ENCODE assay signal across 18 mouse cellular contexts in genomic region chr1:54838486-54838805, GRCm38 (mm10).
DNase-seq lines count a peak whose midpoint lies in the region; ATAC-seq and TF ChIP-seq lines count a peak whose summit lies in the region.
"Had no signal": no experiment of that assay in that cellular context is flagged by ENCODE, and none has a peak within 500 bp of the region (broad histone marks: within the 10 kb centered on the region; RNA-seq: fewer than 3 reads in every experiment).

No protein-coding gene starts in this region.

- intact Hi-C loops in heart, postnatal 25 days (cut with DNase I): no loop called here

- 65% methylated on average over 6 of the region's 6 CpGs for WGBS in kidney, embryonic 16.5 days
- 47% methylated on average over 6 of the region's 6 CpGs for WGBS in bone marrow, adult 2 months

- TF ChIP-seq CTCF in bone marrow, adult 2 months (IDR thresholded peaks at IDR 0.05; ENCODE audit: control insufficient read depth, insufficient read depth, low read length): no peak

- H3K27me3 ChIP-seq in kidney, embryonic 16.5 days (ENCODE audit: insufficient read depth, low read length): 0 out of 2 replicates have a peak, but pooled peaks cover 2% of the 10 kb centered on the region
- H3K27me3 ChIP-seq: embryonic facial prominence, embryonic 12.5 days; neural tube, embryonic 12.5 days had no signal

- no peaks in the 10 kb centered on the region for H3K9me3 ChIP-seq in kidney, embryonic 16.5 days (ENCODE audit: low read length)
- H3K9me3 ChIP-seq: embryonic facial prominence, embryonic 12.5 days; forebrain, embryonic 10.5 days; hindbrain, embryonic 10.5 days; limb, embryonic 10.5 days; megakaryocyte, embryonic 14.5 days; neural tube, embryonic 12.5 days had no signal

- H3K9ac ChIP-seq in kidney, embryonic 16.5 days (replicated peaks; ENCODE audit: low read length): no peak overlapping the region
- H3K9ac ChIP-seq: embryonic facial prominence, embryonic 12.5 days; liver, embryonic 14.5 days; neural tube, embryonic 12.5 days had no signal

- peaks cover 3% of the 10 kb centered on the region; the same call in 1 of the 2 replicates for H3K4me1 ChIP-seq in kidney, embryonic 16.5 days (ENCODE audit: insufficient read depth, low read length)
- H3K4me1 ChIP-seq in bone marrow, adult 2 months (ENCODE audit: control insufficient read depth, insufficient read depth, low read length): peaks cover 7% of the 10 kb centered on the region
- H3K4me1 ChIP-seq: neural tube, embryonic 12.5 days had no signal

- H3K4me2 ChIP-seq in kidney, embryonic 16.5 days (replicated peaks; ENCODE audit: low read depth, low read length): no peak overlapping the region
- H3K4me2 ChIP-seq: embryonic facial prominence, embryonic 12.5 days; heart, embryonic 11.5 days; neural tube, embryonic 12.5 days had no signal

- H3K27ac ChIP-seq in kidney, embryonic 16.5 days (ENCODE audit: low read length): no peak overlapping the region
- 0 out of 2 replicates have a peak overlapping the region, but pooled peaks have one; percentile 16 for H3K27ac ChIP-seq in bone marrow, adult 2 months (ENCODE audit: control insufficient read depth, insufficient read depth, low read depth, low read length, poor library complexity)
- H3K27ac ChIP-seq: forebrain, embryonic 10.5 days; hindbrain, embryonic 10.5 days; kidney, postnatal 0 days; left cerebral cortex, adult 2 months; limb, embryonic 10.5 days; liver, embryonic 14.5 days; neural tube, embryonic 12.5 days had no signal

- DNase-seq in heart, adult 11 months: peak; percentile 89
- DNase-seq in heart, postnatal 25 days (ENCODE audit: low spot score): no peak
- peak; percentile 21 to 26 for DNase-seq in kidney, postnatal 36 days
- peak; percentile 69 for DNase-seq in lung, postnatal 36 days
- DNase-seq in thymus, postnatal 36 days: no peak
- DNase-seq: cerebellum, adult 2 months had no signal

- no peaks in the 10 kb centered on the region for H3K36me3 ChIP-seq in kidney, embryonic 16.5 days (ENCODE audit: insufficient read depth, low read length)
- H3K36me3 ChIP-seq: embryonic facial prominence, embryonic 12.5 days; forebrain, embryonic 10.5 days; hindbrain, embryonic 10.5 days; limb, embryonic 10.5 days; neural tube, embryonic 12.5 days had no signal

- H3K4me3 ChIP-seq in kidney, embryonic 16.5 days (ENCODE audit: low read length): no peak overlapping the region
- no peak overlapping the region for H3K4me3 ChIP-seq in bone marrow, adult 2 months (replicated peaks; ENCODE audit: control insufficient read depth, low read depth, low read length)
- H3K4me3 ChIP-seq: embryonic facial prominence, embryonic 12.5 days; forebrain, embryonic 10.5 days; hindbrain, embryonic 10.5 days; left cerebral cortex, adult 2 months; limb, embryonic 10.5 days; megakaryocyte, embryonic 14.5 days; neural tube, embryonic 12.5 days had no signal

- no peak for TF ChIP-seq POLR2A in bone marrow, adult 2 months (IDR thresholded peaks at IDR 0.05; ENCODE audit: borderline replicate concordance, control insufficient read depth, low read depth, low read length)

- no peak for ATAC-seq in kidney, embryonic 16.5 days (ENCODE audit: low FRiP score, low TSS enrichment)

Comparison
In these comparisons a context has a peak if more than half of its experiments do, and no peak if none do; other contexts are left out.
1. DNase-seq: peak in heart, adult 11 months (single experiment), kidney, postnatal 36 days (2 of 2) and lung, postnatal 36 days (single experiment); none in heart, postnatal 25 days (single experiment) and thymus, postnatal 36 days (0 of 2).